Mouse (Mus musculus): ENCODE data around the gene Yod1.

DNA sequence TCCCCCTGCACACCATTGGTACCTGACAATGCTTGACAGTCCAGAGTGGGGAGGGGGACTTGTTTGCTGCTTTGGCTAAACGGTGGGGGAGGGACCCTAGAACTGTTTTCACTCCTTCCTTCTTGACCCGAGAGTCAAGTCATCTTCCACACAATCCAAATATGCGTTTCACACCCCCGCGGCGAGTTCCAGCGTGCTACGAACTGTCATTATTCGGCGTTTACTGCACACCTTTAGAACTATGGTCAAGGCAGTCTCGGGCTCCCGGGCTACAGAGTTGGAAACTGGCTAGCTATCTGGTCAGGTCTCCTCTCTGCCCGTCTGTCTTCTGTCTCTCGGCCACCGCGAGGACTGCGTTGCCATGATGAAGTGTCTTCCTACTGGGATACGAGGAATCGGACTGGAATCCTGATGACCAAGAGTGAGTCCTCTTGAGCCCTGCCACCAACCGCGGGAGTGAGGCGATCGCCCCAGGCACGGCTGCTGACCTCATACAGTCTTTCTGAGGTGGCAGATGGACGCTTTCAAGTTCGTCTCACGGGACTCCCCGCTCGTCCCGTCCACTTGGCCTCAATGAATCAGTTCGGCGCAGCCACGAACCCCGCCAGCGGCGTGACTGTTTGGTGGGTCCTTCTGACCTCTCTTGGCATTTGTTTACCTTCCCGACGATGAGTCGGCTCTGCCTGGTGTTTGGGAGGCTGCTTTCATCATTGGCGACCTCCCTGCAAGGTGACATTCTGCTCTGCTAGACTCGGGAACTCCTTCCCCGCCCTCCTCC lies 425 bp upstream of the Yod1 start:
- TF ChIP-seq CTCF (IDR thresholded peaks at IDR 0.05; ENCODE audit: borderline replicate concordance, control insufficient read depth, extremely low read depth, insufficient read depth, low read length, poor library complexity): no peak
- TF ChIP-seq POLR2A (IDR thresholded peaks at IDR 0.05; ENCODE audit: control insufficient read depth, extremely low read depth, insufficient read depth, low read length, poor library complexity): no peak

Measured in thymus, adult 2 months (tissue).